Comparison of ENCODE assay signal across 15 mouse cellular contexts in genomic region chr4:65821070-65821469, GRCm38 (mm10).
"Had no signal": no experiment of that assay in that cellular context is flagged by ENCODE, and none has a peak within 500 bp of the region (broad histone marks: within the 10 kb centered on the region; RNA-seq: fewer than 3 reads in every experiment).

No protein-coding gene starts in this region.

- H3K9me3 ChIP-seq: liver, embryonic 15.5 days; megakaryocyte, embryonic 14.5 days; midbrain, embryonic 13.5 days; neural tube, embryonic 12.5 days; stomach, embryonic 15.5 days had no signal

- H3K9ac ChIP-seq: liver, embryonic 15.5 days; midbrain, embryonic 13.5 days; neural tube, embryonic 12.5 days; stomach, embryonic 15.5 days had no signal

- H3K4me3 ChIP-seq: left cerebral cortex, adult 2 months; liver, embryonic 15.5 days; megakaryocyte, embryonic 14.5 days; midbrain, embryonic 13.5 days; neural tube, embryonic 12.5 days; stomach, embryonic 15.5 days had no signal

- H3K4me1 ChIP-seq: liver, embryonic 15.5 days; megakaryocyte, embryonic 14.5 days; stomach, embryonic 15.5 days had no signal

- ATAC-seq: midbrain, embryonic 13.5 days had no signal

- DNase-seq: kidney, adult 8-10 months; kidney, postnatal 25 days; lung, adult 2 months; lung, postnatal 10 days; right cerebral cortex, postnatal 14 days; thymus, adult 2 months; thymus, postnatal 25 days had no signal

- H3K4me2 ChIP-seq: liver, embryonic 11.5 days; liver, embryonic 15.5 days; midbrain, embryonic 13.5 days; neural tube, embryonic 12.5 days; stomach, embryonic 15.5 days had no signal

- H3K27ac ChIP-seq: left cerebral cortex, adult 2 months; liver, embryonic 15.5 days; macrophage; midbrain, embryonic 13.5 days; neural tube, embryonic 12.5 days; stomach, embryonic 15.5 days had no signal

- H3K36me3 ChIP-seq: liver, embryonic 15.5 days; midbrain, embryonic 13.5 days; neural tube, embryonic 12.5 days; stomach, embryonic 15.5 days had no signal

- H3K27me3 ChIP-seq: liver, embryonic 15.5 days; megakaryocyte, embryonic 14.5 days; midbrain, embryonic 13.5 days; neural tube, embryonic 12.5 days; stomach, embryonic 15.5 days had no signal
